Comparison of ENCODE assay signal across 8 mouse cellular contexts in the genomic region with DNA sequence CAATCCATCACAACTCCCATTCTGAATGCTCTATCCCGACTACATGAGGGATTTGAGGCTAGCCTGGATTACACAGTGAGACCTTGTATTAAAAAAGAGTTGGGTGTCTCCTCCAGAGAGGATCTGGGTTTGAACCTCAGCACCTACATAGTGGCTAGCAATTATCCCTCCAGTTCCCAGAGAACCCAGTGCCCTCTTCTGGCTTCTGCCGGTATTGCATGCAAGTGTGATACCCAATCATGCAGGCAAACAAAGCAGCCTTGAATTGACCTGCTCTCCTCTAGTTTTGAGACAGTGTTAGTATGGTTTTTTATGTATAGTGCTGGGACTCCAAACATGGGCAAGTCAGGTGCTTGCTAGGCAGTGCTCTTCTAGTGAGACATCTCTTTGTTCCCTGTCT. TPM values are rescaled to one million over a fixed set of nuclear protein-coding genes. Genes with fewer than 3 reads are reported as not detected.
DNase-seq lines count a peak whose midpoint lies in the region; ATAC-seq and TF ChIP-seq lines count a peak whose summit lies in the region.

No protein-coding gene starts in this region.

- intact Hi-C loops in left cerebral cortex, postnatal 25 days (cut with DNase I): no loop called here

- no peak overlapping the region for H3K4me3 ChIP-seq in embryonic facial prominence, embryonic 12.5 days
- H3K4me3 ChIP-seq in hindbrain, embryonic 14.5 days (replicated peaks; ENCODE audit: low read length): no peak overlapping the region
- H3K4me3 ChIP-seq in midbrain, postnatal 0 days (ENCODE audit: low read depth, low read length): no peak overlapping the region
- peak overlapping the region; percentile 69; the same call in 1 of the 2 replicates for H3K4me3 ChIP-seq in stomach, embryonic 15.5 days (replicated peaks)

- peak overlapping the region; percentile 75; the same call in 1 of the 2 replicates for H3K4me2 ChIP-seq in embryonic facial prominence, embryonic 12.5 days (replicated peaks)
- no peak overlapping the region for H3K4me2 ChIP-seq in hindbrain, embryonic 14.5 days (replicated peaks)
- H3K4me2 ChIP-seq in midbrain, postnatal 0 days (ENCODE audit: low read depth, low read length, poor library complexity, severe bottlenecking): no peak overlapping the region
- H3K4me2 ChIP-seq in stomach, embryonic 15.5 days: peak overlapping the region; percentile 77

- no peaks in the 10 kb centered on the region for H3K9me3 ChIP-seq in embryonic facial prominence, embryonic 12.5 days
- no peaks in the 10 kb centered on the region for H3K9me3 ChIP-seq in hindbrain, embryonic 14.5 days (ENCODE audit: control insufficient read depth, low read length)
- H3K9me3 ChIP-seq in midbrain, postnatal 0 days (ENCODE audit: low read length): no peaks in the 10 kb centered on the region
- no peaks in the 10 kb centered on the region for H3K9me3 ChIP-seq in stomach, embryonic 15.5 days

- TF ChIP-seq CTCF in midbrain, postnatal 0 days (IDR thresholded peaks at IDR 0.05): peak; percentile 75

- H3K27ac ChIP-seq in embryonic facial prominence, embryonic 12.5 days: no peak overlapping the region
- H3K27ac ChIP-seq in hindbrain, embryonic 14.5 days: no peak overlapping the region
- H3K27ac ChIP-seq in midbrain, postnatal 0 days (ENCODE audit: low read depth, low read length): no peak overlapping the region
- no peak overlapping the region for H3K27ac ChIP-seq in stomach, embryonic 15.5 days

- WGBS in embryonic facial prominence, embryonic 12.5 days: 21% methylated on average over 2 of the region's 2 CpGs
- 16% methylated on average over 2 of the region's 2 CpGs for WGBS in hindbrain, embryonic 14.5 days
- 19% methylated on average over 2 of the region's 2 CpGs for WGBS in midbrain, postnatal 0 days
- 12% methylated on average over 2 of the region's 2 CpGs for WGBS in stomach, embryonic 15.5 days

- H3K4me1 ChIP-seq in embryonic facial prominence, embryonic 12.5 days: peaks cover 35% of the 10 kb centered on the region
- H3K4me1 ChIP-seq in hindbrain, embryonic 14.5 days (replicated peaks; ENCODE audit: control insufficient read depth, insufficient read depth, low read length): peaks cover 15% of the 10 kb centered on the region
- H3K4me1 ChIP-seq in midbrain, postnatal 0 days (ENCODE audit: insufficient read depth, low read length): no peaks in the 10 kb centered on the region; the same call in 1 of the 2 replicates
- H3K4me1 ChIP-seq in stomach, embryonic 15.5 days: peaks cover 28% of the 10 kb centered on the region

- 0 out of 2 replicates have a peak, but pooled peaks cover 4% of the 10 kb centered on the region for H3K36me3 ChIP-seq in embryonic facial prominence, embryonic 12.5 days
- no peaks in the 10 kb centered on the region for H3K36me3 ChIP-seq in hindbrain, embryonic 14.5 days (replicated peaks; ENCODE audit: control insufficient read depth, insufficient read depth)
- no peaks in the 10 kb centered on the region for H3K36me3 ChIP-seq in midbrain, postnatal 0 days (ENCODE audit: insufficient read depth, low read length)
- H3K36me3 ChIP-seq in stomach, embryonic 15.5 days: no peaks in the 10 kb centered on the region

- DNase-seq in frontal cortex, postnatal 25 days (ENCODE audit: low spot score in 2 of 2): peak; percentile 45 to 61
- peak; percentile 58 for DNase-seq in adrenal gland, adult 2 months
- DNase-seq in hindbrain, embryonic 14.5 days (ENCODE audit: low spot score): peak; percentile 56
- DNase-seq in left cerebral cortex, postnatal 25 days (ENCODE audit: low spot score in 2 of 2): peak; percentile 32 to 45
- DNase-seq in midbrain, postnatal 0 days (ENCODE audit: low spot score): peak; percentile 34

- no peak overlapping the region for H3K9ac ChIP-seq in embryonic facial prominence, embryonic 12.5 days
- H3K9ac ChIP-seq in hindbrain, embryonic 14.5 days: no peak overlapping the region
- no peak overlapping the region for H3K9ac ChIP-seq in midbrain, postnatal 0 days (replicated peaks; ENCODE audit: low read length, poor library complexity, severe bottlenecking)
- no peak overlapping the region for H3K9ac ChIP-seq in stomach, embryonic 15.5 days

- ATAC-seq in frontal cortex, adult (ENCODE audit: low TSS enrichment): no peak
- no peak for ATAC-seq in embryonic facial prominence, embryonic 12.5 days (ENCODE audit: insufficient number of reproducible peaks, insufficient read depth, low FRiP score, low TSS enrichment)
- no peak for ATAC-seq in hindbrain, embryonic 14.5 days (ENCODE audit: low FRiP score)
- no peak for ATAC-seq in midbrain, postnatal 0 days (ENCODE audit: low FRiP score)
- no peak for ATAC-seq in stomach, embryonic 15.5 days (ENCODE audit: insufficient read depth, low FRiP score, low read depth)

- H3K27me3 ChIP-seq in embryonic facial prominence, embryonic 12.5 days: peaks cover 8% of the 10 kb centered on the region; the same call in 1 of the 2 replicates
- H3K27me3 ChIP-seq in hindbrain, embryonic 14.5 days (ENCODE audit: control insufficient read depth, insufficient read depth, low read length): 0 out of 2 replicates have a peak, but pooled peaks cover 4% of the 10 kb centered on the region
- H3K27me3 ChIP-seq in midbrain, postnatal 0 days (ENCODE audit: insufficient read depth, low read length): no peaks in the 10 kb centered on the region
- no peaks in the 10 kb centered on the region for H3K27me3 ChIP-seq in stomach, embryonic 15.5 days (replicated peaks)

RNA-seq across cellular contexts. Expression of gene Tcf19, which starts 2.7 kb away (rescaled TPM):
- total RNA-seq in adrenal gland, adult 2 months (2021): 1 to 10 TPM; 4.6 to 5.0 TPM
- polyA plus RNA-seq in adrenal gland, adult 2 months (2012; rRNA removed): 7.6 and 9.5 TPM in 2 replicates
- 56.8 and 61.1 TPM in 2 replicates for polyA plus RNA-seq in embryonic facial prominence, embryonic 12.5 days (2016; fragmentation: Nextera tagmentation; extraction: Ambion mirVana)
- 12.3 and 16.5 TPM in 2 replicates for polyA plus RNA-seq in hindbrain, embryonic 14.5 days (2014; fragmentation: Nextera tagmentation; extraction: Ambion mirVana)
- 10 to 100 TPM in 1 of 2 experiments, 1 to 10 TPM in 1; 9.5 to 10.3 TPM for total RNA-seq in left cerebral cortex, postnatal 25 days (2021)
- total RNA-seq in midbrain, postnatal 0 days (2014; rRNA removed): 9.2 and 10.3 TPM in 2 replicates
- polyA plus RNA-seq in midbrain, postnatal 0 days (2015; fragmentation: Nextera tagmentation; extraction: Ambion mirVana): 4.5 and 4.7 TPM in 2 replicates
- 76.2 and 78.4 TPM in 2 replicates for polyA plus RNA-seq in stomach, embryonic 15.5 days (2015; fragmentation: Nextera tagmentation; extraction: Ambion mirVana)

RNA-seq across cellular contexts. Expression of gene Cchcr1, which starts 3.0 kb away (rescaled TPM):
- 1 to 10 TPM; 6.2 to 8.0 TPM for total RNA-seq in adrenal gland, adult 2 months (2021)
- 2.9 and 3.9 TPM in 2 replicates for polyA plus RNA-seq in adrenal gland, adult 2 months (2012; rRNA removed)
- polyA plus RNA-seq in embryonic facial prominence, embryonic 12.5 days (2016; fragmentation: Nextera tagmentation; extraction: Ambion mirVana): 26.1 and 30.8 TPM in 2 replicates
- 2.8 and 3.5 TPM in 2 replicates for polyA plus RNA-seq in hindbrain, embryonic 14.5 days (2014; fragmentation: Nextera tagmentation; extraction: Ambion mirVana)
- 10 to 100 TPM; 10.0 to 11.9 TPM for total RNA-seq in left cerebral cortex, postnatal 25 days (2021)
- 3.5 and 4.0 TPM in 2 replicates for total RNA-seq in midbrain, postnatal 0 days (2014; rRNA removed)
- polyA plus RNA-seq in midbrain, postnatal 0 days (2015; fragmentation: Nextera tagmentation; extraction: Ambion mirVana): 1.9 and 2.1 TPM in 2 replicates
- 19.7 and 20.1 TPM in 2 replicates for polyA plus RNA-seq in stomach, embryonic 15.5 days (2015; fragmentation: Nextera tagmentation; extraction: Ambion mirVana)

RNA-seq across cellular contexts. Expression of gene Pou5f1, which starts 8.1 kb away (rescaled TPM):
- not detected for total RNA-seq in adrenal gland, adult 2 months (2021)
- not detected in 2 replicates for polyA plus RNA-seq in adrenal gland, adult 2 months (2012; rRNA removed)
- not detected in 2 replicates for polyA plus RNA-seq in embryonic facial prominence, embryonic 12.5 days (2016; fragmentation: Nextera tagmentation; extraction: Ambion mirVana)
- not detected in 2 replicates for polyA plus RNA-seq in hindbrain, embryonic 14.5 days (2014; fragmentation: Nextera tagmentation; extraction: Ambion mirVana)
- not detected for total RNA-seq in left cerebral cortex, postnatal 25 days (2021)
- not detected in 2 replicates for total RNA-seq in midbrain, postnatal 0 days (2014; rRNA removed)
- not detected in 2 replicates for polyA plus RNA-seq in midbrain, postnatal 0 days (2015; fragmentation: Nextera tagmentation; extraction: Ambion mirVana)
- 0.13 TPM in 1 of 2 replicates, not detected in the other for polyA plus RNA-seq in stomach, embryonic 15.5 days (2015; fragmentation: Nextera tagmentation; extraction: Ambion mirVana)

RNA-seq across cellular contexts. Expression of gene Psors1c2, which starts 19.1 kb away (rescaled TPM):
- not detected for total RNA-seq in adrenal gland, adult 2 months (2021)
- not detected in 2 replicates for polyA plus RNA-seq in adrenal gland, adult 2 months (2012; rRNA removed)
- 1.3 and 1.6 TPM in 2 replicates for polyA plus RNA-seq in embryonic facial prominence, embryonic 12.5 days (2016; fragmentation: Nextera tagmentation; extraction: Ambion mirVana)
- polyA plus RNA-seq in hindbrain, embryonic 14.5 days (2014; fragmentation: Nextera tagmentation; extraction: Ambion mirVana): 0.26 and 0.72 TPM in 2 replicates
- total RNA-seq in left cerebral cortex, postnatal 25 days (2021): under 1 TPM; 0.60 to 0.82 TPM
- total RNA-seq in midbrain, postnatal 0 days (2014; rRNA removed): not detected in 2 replicates
- polyA plus RNA-seq in midbrain, postnatal 0 days (2015; fragmentation: Nextera tagmentation; extraction: Ambion mirVana): 0.43 TPM in 1 of 2 replicates, not detected in the other
- 0.74 and 1.0 TPM in 2 replicates for polyA plus RNA-seq in stomach, embryonic 15.5 days (2015; fragmentation: Nextera tagmentation; extraction: Ambion mirVana)

RNA-seq across cellular contexts. Expression of gene Cdsn, which starts 38.0 kb away (rescaled TPM):
- under 1 TPM; 0.20 to 0.62 TPM for total RNA-seq in adrenal gland, adult 2 months (2021)
- 7.3 and 7.4 TPM in 2 replicates for polyA plus RNA-seq in adrenal gland, adult 2 months (2012; rRNA removed)
- 0.08 TPM in 2 replicates for polyA plus RNA-seq in embryonic facial prominence, embryonic 12.5 days (2016; fragmentation: Nextera tagmentation; extraction: Ambion mirVana)
- 0.22 and 0.25 TPM in 2 replicates for polyA plus RNA-seq in hindbrain, embryonic 14.5 days (2014; fragmentation: Nextera tagmentation; extraction: Ambion mirVana)
- 1 to 10 TPM; 1.1 to 1.3 TPM for total RNA-seq in left cerebral cortex, postnatal 25 days (2021)
- total RNA-seq in midbrain, postnatal 0 days (2014; rRNA removed): 1.2 TPM in 1 of 2 replicates, not detected in the other
- polyA plus RNA-seq in midbrain, postnatal 0 days (2015; fragmentation: Nextera tagmentation; extraction: Ambion mirVana): 0.06 and 0.22 TPM in 2 replicates
- polyA plus RNA-seq in stomach, embryonic 15.5 days (2015; fragmentation: Nextera tagmentation; extraction: Ambion mirVana): 0.31 and 2.1 TPM in 2 replicates

Comparison
In these comparisons a context has a peak if more than half of its experiments do, and no peak if none do; other contexts are left out.
1. H3K4me2 ChIP-seq: peak in embryonic facial prominence, embryonic 12.5 days (single experiment) and stomach, embryonic 15.5 days (single experiment); none in hindbrain, embryonic 14.5 days (single experiment) and midbrain, postnatal 0 days (single experiment).
2. Peak in every context shown above with its lines, with median percentiles within 50 percentile points of each other: DNase-seq.